Mouse (Mus musculus) left cerebral cortex, adult 18-20 months (tissue): Measurements from ENCODE around the gene Grb7. TPM values are rescaled to one million over a fixed set of nuclear protein-coding genes. Genes with fewer than 3 reads are reported as not detected.

Source experiments
- DNase-seq, 2 experiments: peaks; one replicate each; pipeline ENCODE4 v3.0.0; 2021 to 2022; ENCODE audit warnings: low spot score in 2 of 2, mixed read lengths in 1 of 2
- total RNA-seq, 2 experiments: library from RNA; stranded (reverse); gene quantifications; 2 replicates each; pipeline ENCODE4 v1.2.3; 2021

Grb7 gene
- total RNA-seq, 2 experiments from 2014 or later: 3.6 to 4.3 TPM

GRCm38 (mm10) chr11:98445238-98445637, 956 bp upstream of the Grb7 start:
- DNase-seq: no peak

- no peak for DNase-seq
Observed at GRCm38 (mm10) chr11:98445679-98446078, 515 bp upstream of the Grb7 start.

GRCm38 (mm10) chr11:98446562-98447474, 624 bp downstream of the Grb7 start:
- no peak for DNase-seq

GRCm38 (mm10) chr11:98447475-98447834, 1.3 kb downstream of the Grb7 start:
- DNase-seq: no peak

- DNase-seq: no peak
Observed at GRCm38 (mm10) chr11:98448191-98448790, 2.1 kb downstream of the Grb7 start.

- no peak for DNase-seq
Observed at GRCm38 (mm10) chr11:98449419-98449818, 3.2 kb downstream of the Grb7 start.

GRCm38 (mm10) chr11:98449921-98450771, 4.0 kb downstream of the Grb7 start:
- no peak for DNase-seq

- no peak for DNase-seq
Observed at GRCm38 (mm10) chr11:98455484-98455883, 9.3 kb downstream of the Grb7 start.

DNA sequence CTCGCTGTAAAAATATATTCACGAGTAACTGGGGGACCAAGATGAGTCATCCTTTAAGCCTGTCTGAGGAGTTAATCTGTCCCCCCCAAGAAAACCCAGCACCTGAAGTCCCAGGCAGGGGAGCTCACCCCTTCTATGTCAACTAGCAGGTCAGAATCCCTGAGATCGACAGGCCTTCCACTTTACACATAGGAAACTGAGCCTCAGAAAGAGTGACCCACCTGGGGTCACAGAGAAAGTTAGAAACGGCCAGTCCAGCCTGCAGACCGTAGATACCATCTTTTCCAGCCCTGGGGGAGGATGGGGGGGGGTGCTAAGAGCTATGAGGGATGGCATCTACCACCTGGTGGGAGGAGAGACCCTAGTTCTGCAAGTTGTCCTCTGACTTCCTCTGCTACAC, 10.4 kb downstream of the Grb7 start:
- DNase-seq: no peak

GRCm38 (mm10) chr11:98456945-98457344, 10.8 kb downstream of the Grb7 start:
- DNase-seq: no peak

GRCm38 (mm10) chr11:98457367-98458120, 11.3 kb downstream of the Grb7 start:
- DNase-seq: peak; percentile 71 to 89

DNA sequence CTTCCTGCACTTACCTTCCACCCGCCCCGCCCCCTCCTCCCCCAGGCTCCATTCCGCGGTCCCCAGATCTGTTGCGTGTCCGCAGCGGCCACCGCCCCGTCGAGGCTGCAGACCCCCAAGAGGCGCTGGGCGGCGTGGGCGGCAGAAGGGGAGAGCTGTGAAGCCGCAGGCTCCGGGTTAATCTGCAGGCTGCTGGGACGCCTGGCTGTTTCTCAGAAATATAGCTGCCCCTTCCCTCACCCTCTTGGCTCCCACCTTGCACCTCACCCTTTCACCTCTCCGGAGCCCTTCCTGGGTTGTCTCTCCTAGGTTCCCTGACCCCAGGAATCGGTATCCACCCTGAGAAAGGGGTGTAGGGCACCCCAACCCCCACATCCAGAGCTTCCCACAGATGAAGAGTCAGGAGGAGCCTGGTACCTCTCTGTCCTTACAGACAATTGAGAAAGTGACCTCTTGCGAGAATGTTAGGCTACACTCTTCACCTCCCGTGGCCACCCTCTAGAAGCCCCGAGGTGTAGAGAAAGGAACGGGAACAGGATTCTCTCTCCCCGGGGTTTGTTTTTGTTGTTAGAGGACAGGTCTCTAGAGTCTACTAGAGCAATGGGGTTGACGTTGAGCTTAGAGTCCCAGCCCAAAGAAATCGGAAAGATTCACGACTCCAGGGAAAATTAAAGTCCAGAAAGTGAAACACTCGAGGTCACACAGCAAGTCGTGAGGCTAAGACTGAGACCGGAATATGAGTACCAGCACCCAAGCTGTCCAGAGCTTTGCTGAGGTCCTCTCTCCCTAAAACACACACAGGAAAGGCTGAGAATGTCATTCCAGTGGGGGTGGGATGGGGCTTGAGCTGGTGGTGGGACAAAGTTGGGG, 12.2 kb downstream of the Grb7 start:
- no peak for DNase-seq

DNA sequence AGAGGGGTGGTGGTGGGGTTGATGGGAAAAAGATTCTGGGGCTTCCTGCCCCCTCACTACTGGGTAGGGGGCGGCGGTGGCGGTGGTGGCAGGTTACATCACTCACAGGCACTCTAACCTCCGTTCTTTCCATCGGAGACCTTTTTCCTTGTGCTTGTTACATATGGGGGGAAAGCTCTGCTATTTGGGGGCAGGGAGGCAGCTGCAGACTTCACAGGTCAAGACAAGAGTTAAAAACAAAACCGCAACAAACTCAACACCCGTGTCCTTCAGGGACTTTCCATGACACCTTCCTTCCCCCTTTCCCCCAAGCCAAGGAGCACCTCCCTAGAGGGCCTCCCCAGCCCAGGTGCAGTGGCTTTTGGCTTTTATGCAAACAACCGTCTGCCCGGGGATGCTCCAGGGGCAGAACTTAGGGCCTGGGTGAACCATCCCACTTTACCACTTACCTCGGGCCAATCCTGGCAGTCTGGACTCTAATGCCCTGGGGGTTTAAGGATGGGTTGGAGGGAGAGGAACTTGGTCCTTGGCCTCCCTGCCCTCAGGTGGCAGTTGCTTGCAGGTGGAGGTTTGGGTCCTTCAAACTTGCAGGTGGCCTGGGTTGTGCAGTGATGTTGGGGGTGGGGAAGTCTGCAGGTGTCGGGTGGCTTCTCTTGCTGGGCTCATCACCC, 13.0 kb downstream of the Grb7 start:
- DNase-seq: no peak

DNA sequence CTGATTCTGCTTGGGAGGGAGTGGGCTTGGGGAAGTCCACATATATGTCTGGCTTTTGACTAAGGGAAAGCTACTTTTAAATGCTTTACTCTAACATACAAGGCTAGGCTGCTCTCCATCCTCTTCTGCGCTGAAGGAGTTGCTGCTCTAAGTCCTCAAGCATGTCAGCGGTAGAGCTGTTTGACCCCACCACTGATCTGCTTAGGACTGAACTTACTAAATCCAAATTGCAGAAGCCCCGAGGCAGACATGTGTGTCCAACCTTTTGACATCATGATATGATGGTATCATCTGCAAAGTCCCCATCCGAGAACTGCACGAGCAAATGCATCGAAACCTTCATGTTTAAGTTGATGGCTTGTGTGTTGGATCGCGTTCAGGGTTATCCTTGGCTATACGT, 13.7 kb downstream of the Grb7 start:
- DNase-seq: no peak

GRCm38 (mm10) chr11:98461109-98461720, 15.0 kb downstream of the Grb7 start:
- no peak for DNase-seq

DNA sequence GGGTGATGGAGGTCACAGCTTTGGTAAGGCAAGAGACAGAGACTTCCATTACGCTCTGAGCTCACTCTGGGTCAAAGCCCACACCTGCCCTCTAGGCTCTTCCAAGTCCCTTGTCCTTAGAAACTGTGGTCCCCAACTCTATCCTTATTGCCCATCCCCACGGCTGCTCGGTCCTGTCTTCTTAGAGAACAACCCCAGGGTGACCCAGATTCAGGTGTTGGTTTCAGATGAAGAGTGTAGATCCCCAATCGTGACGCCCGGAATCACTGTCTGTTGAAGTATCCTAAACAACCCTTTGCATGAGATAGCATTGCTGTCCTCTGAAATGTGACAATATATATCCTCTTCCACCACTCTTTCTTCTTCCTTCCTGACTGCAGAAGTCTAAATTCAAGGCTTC, 16.1 kb downstream of the Grb7 start:
- no peak for DNase-seq

GRCm38 (mm10) chr11:98463911-98464310, 17.7 kb downstream of the Grb7 start:
- no peak for DNase-seq

DNA sequence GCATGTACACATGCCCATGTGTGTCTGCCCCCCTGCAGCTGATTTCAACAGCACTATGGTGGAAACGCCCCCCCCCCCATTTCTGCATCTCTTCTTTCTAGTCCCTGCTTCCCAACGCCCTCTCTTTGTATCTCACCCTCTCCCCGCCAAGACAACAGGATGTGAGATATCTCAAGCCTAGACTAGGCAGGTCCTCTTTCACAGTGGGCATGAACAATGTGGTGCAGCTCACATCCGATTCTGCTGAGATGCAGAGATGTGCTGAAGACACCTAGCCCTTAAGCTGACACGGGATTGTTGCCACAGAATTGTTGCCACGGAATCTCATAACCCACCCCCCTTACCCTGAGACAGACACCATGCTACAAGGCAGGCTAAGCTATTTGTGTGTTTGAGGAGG, 18.3 kb downstream of the Grb7 start:
- no peak for DNase-seq
